Mouse (Mus musculus) forebrain, embryonic 16.5 days (tissue): ENCODE measurements at regions not wholly inside any gene's neighbourhood (a gene's known extent, or its start where the extent isn't known, plus 50 kb on each side); places are given as distances from the start of the nearest gene placed in this dataset.

Source experiments
- ATAC-seq: fragments of 200-750 bp; cut with Nextera tagmentation; 2 replicates; pipeline ENCODE4 v1.8.0; 2017; ENCODE audit warnings: mild to moderate bottlenecking, moderate library complexity
- H3K27ac ChIP-seq: fragments of 300-500 bp; sonication (generic); 2 replicates; pipeline ENCODE4 v1.5.1; 2014; ENCODE audit warnings: low read length, control low read depth
- H3K27me3 ChIP-seq: fragments of 300-500 bp; sonication (generic); replicated peaks from 2 replicates; pipeline ENCODE4 v1.6.1; 2014; ENCODE audit warnings: low read length; ENCODE audit not compliant: control insufficient read depth, insufficient read depth
- H3K36me3 ChIP-seq: fragments of 300-500 bp; sonication (generic); 2 replicates; pipeline ENCODE4 v1.6.1; 2014; ENCODE audit not compliant: control insufficient read depth, insufficient read depth
- H3K4me1 ChIP-seq: fragments of 300-500 bp; sonication (generic); replicated peaks from 2 replicates; pipeline ENCODE4 v1.6.1; 2014; ENCODE audit warnings: low read length; ENCODE audit not compliant: control insufficient read depth, insufficient read depth
- H3K4me2 ChIP-seq: fragments of 300-500 bp; sonication (generic); 2 replicates; pipeline ENCODE4 v1.6.1; 2014; ENCODE audit warnings: mild to moderate bottlenecking, low read length, control low read depth
- H3K4me3 ChIP-seq: fragments of 300-500 bp; sonication (generic); replicated peaks from 2 replicates; pipeline ENCODE4 v1.5.1; 2014; ENCODE audit warnings: mild to moderate bottlenecking, low read length, control low read depth
- H3K9ac ChIP-seq: fragments of 300-500 bp; sonication (generic); replicated peaks from 2 replicates; pipeline ENCODE4 v1.6.1; 2014; ENCODE audit warnings: low read depth, low read length, control low read depth
- H3K9me3 ChIP-seq: fragments of 300-500 bp; sonication (generic); 2 replicates; pipeline ENCODE4 v1.6.1; 2016; ENCODE audit warnings: low read length; ENCODE audit not compliant: control insufficient read depth
- WGBS: fragments of 180-500 bp; shearing (Covaris S2); extraction: QIAGEN DNeasy Blood & Tissue Kit; methylation state at CpG from one replicate; pipeline ENCODE4 v1.1.7; 2014; 5-methylcytosine and 5-hydroxymethylcytosine counted together

DNA sequence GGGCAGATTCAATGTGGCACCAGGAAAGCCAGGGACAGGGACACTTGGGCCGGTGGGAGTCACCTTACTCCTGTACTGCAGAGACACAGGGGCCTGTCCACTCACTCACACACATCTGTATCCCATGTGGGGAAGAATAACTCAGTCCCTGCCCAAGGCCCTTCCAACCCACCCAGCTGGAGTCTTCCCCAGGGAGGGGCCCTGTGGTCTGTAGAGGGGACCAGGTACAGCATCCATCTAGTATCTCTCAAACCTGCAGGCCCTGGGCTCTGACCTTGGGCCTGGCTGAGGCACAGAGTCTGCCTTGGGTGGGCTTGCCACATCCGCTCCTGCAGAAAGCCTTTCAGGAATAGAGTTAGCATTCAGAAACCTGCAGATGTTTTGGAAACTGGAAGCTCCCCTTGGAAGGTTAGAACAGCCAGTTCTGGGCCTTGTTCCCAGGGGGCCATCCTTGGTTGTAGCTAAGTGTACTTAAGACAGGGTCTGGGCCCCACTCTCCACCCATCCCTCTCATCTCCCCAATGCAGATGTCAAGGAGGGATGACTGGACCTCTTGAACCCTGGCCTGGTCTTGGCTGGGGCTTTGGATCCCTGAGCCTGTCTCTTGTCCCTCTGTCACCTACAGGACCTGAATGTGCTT lies 84.7 kb upstream of the Tmem189 start:
- no peaks in the 10 kb centered on the region for H3K36me3 ChIP-seq
- WGBS: 84% methylated on average over 2 of the region's 2 CpGs

DNA sequence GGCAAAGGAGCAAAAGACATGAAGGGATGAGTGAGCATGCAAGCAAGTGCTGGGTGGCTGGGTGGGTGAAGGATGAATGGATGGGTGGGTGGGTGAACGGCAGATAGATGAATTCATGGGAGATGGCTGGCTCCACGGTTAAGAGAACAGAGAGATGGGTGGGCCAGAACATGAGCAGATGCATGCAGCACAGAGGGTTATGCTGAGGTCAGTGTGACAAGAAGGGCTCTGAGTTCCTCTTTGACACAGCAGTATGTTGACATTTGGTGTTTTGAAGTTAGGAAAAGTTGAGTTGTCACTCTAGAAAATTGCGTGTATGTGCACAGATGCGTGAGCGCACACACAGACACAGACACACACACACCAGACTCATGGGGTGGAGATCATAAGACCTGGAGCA lies 83.2 kb upstream of the Tmem189 start:
- WGBS: 95% methylated on average over 5 of the region's 5 CpGs
- Histone ChIP-seq H3K4me1 (peaks cover 13% of the 10 kb centered on the region), H3K4me3 (no peak overlapping the region), H3K36me3 (no peaks in the 10 kb centered on the region), H3K27me3 (no peaks in the 10 kb centered on the region), H3K27ac (no peak overlapping the region), H3K9ac (no peak overlapping the region), H3K9me3 (no peaks in the 10 kb centered on the region), H3K4me2 (no peak overlapping the region)
- ATAC-seq: no peak

More for the DNA sequence above, 84.7 kb upstream of the Tmem189 start:
- Histone ChIP-seq H3K9ac (no peak overlapping the region), H3K4me1 (peaks cover 13% of the 10 kb centered on the region), H3K27ac (no peak overlapping the region), H3K27me3 (no peaks in the 10 kb centered on the region), H3K9me3 (no peaks in the 10 kb centered on the region), H3K4me2 (no peak overlapping the region), H3K4me3 (no peak overlapping the region)
- no peak for ATAC-seq

DNA sequence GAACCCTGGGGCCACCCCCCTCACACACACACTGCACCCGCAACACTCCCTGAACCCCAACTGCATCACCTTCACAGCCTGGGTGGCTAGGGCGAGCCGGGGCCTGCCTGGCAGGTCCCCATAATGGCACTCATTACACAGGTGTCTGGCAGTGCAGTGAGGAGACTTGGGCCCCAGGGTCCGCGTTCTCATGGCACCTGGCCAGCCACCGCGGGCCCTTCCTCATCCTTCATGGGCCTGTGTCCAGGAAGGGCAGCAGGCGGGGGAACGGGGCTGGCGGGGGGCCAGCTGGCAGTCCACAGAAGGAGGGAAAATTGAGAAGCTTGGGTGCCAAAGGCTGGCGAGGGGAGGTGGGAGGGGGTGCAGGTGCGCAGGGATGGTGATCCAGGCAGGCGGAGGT lies 78.3 kb upstream of the Tmem189 start:
- Histone ChIP-seq H3K9ac (no peak overlapping the region), H3K27ac (no peak overlapping the region), H3K4me3 (no peak overlapping the region), H3K4me1 (peaks cover 13% of the 10 kb centered on the region), H3K27me3 (no peaks in the 10 kb centered on the region), H3K36me3 (no peaks in the 10 kb centered on the region), H3K4me2 (no peak overlapping the region), H3K9me3 (no peaks in the 10 kb centered on the region)
- WGBS: 21% methylated on average over 13 of the region's 13 CpGs
- ATAC-seq: peak; percentile 34

DNA sequence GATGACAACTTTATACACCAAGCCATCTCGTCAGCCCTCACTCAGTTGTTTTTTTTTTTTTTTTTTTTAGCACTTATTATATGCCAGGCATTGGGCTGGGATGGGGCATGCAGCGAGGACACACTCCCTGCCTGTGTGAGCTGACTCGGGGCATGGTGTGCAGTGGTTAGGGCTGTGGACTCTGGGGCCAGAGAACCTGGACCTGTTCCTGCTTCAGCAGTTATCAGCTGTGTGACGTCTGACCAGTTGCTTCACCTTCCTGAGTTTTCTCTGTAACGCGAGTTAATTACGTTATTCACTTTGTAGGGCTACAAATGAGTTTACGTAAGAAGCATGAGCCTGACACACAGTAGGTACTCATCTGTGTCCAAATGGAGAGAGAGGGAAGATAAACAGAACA lies 77.7 kb upstream of the Tmem189 start:
- ATAC-seq: no peak
- H3K36me3 ChIP-seq: no peaks in the 10 kb centered on the region
- no peaks in the 10 kb centered on the region for H3K27me3 ChIP-seq
- H3K4me3 ChIP-seq: no peak overlapping the region
- no peaks in the 10 kb centered on the region for H3K9me3 ChIP-seq
- no peak overlapping the region for H3K27ac ChIP-seq
- H3K4me1 ChIP-seq: peaks cover 13% of the 10 kb centered on the region
- no peak overlapping the region for H3K9ac ChIP-seq
- 79% methylated on average over 8 of the region's 8 CpGs for WGBS
- no peak overlapping the region for H3K4me2 ChIP-seq

DNA sequence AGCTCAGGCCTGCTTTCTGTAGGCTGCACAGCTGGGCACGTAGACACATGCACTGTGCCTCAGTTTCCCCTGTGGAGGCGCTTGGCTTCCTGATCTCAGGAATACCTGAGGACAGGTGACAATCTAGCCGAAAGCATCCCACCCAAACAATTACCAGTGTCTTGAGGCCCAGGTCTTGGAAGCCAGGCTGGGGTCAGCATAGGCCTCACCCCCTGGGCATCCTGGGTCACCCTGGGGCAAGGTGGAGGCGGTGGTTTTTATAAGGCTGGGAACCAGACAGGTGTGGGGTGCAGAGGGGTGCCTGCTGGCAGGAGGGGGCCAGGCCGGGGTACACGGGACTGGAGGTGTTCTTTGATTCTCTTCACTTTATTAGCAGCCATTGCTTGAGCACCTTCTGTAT lies 76.2 kb upstream of the Tmem189 start:
- Histone ChIP-seq H3K27ac (no peak overlapping the region; the same call in 1 of the 2 replicates), H3K9ac (no peak overlapping the region), H3K9me3 (no peaks in the 10 kb centered on the region), H3K4me1 (peaks cover 13% of the 10 kb centered on the region), H3K27me3 (no peaks in the 10 kb centered on the region), H3K4me3 (no peak overlapping the region), H3K36me3 (no peaks in the 10 kb centered on the region), H3K4me2 (no peak overlapping the region)
- 88% methylated on average over 6 of the region's 6 CpGs for WGBS
- ATAC-seq: no peak

DNA sequence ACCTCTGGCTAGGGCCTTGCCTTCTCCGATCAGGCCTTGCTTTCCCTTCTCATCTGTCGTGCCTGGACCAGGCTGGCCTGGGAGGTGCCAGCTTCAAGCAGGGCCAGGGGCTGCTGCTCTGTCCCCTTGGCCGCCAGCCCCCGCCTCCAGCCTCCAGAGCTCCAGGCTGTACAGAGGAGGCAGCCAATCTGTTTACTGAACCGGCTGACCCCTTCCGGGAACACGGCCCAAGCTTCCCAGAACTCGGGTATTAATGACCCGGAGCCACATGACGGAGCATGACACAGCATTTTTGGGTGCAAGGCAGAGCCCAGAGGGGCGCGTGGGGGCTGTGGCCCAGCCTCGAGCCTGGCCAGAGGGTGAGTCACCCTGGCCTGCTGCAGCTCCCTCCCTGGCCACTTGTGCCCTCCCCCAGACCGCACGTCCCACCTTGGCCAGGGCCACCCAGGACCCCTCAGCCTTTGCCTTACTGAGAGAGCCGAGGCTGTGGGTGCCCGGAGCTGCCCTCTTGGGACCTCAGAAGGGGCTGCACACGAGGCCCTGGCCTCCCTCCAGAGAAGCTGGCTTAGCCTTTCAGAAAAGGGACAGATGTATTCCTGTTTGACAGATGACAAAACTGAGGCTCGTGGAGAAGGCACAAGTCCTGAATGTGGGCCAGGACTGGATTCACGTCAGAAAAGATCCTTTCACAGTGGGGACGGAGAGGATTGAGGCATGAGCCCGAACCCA lies 75.6 kb upstream of the Tmem189 start:
- Histone ChIP-seq H3K4me3 (no peak overlapping the region), H3K4me1 (peaks cover 13% of the 10 kb centered on the region), H3K9me3 (no peaks in the 10 kb centered on the region), H3K27me3 (no peaks in the 10 kb centered on the region), H3K4me2 (no peak overlapping the region), H3K36me3 (no peaks in the 10 kb centered on the region), H3K9ac (no peak overlapping the region; the same call in 1 of the 2 replicates), H3K27ac (peak overlapping the region; percentile 14; the same call in 1 of the 2 replicates)
- WGBS: 42% methylated on average over 22 of the region's 22 CpGs
- ATAC-seq: peak; percentile 75

DNA sequence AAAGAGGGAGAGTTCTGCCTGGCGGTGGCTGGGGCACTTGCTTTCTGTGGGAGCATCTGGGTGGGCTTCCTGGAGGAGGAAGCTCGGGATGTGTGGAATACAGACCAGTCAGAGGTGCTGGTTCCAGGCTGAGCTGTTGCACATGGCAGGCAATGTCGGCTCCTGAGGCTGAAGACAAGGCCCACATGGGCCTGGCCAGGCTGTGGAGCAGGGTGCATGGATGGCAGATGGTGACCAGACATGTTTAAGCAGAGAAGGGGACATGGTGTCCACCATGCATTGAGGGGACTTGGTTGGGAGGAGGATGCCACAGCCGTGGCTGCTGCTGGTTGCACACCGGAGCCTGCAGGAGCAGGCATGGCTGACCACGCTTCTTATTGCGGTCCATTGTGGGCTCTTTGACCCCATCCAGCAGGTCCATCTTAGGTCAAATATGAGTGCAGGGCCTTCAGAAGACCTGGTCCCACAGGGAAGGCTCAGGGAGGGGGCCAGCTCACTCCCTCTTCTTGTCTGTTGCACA lies 74.3 kb upstream of the Tmem189 start:
- no peak for ATAC-seq
- Histone ChIP-seq H3K4me2 (no peak overlapping the region), H3K27ac (no peak overlapping the region), H3K4me1 (peaks cover 13% of the 10 kb centered on the region), H3K9me3 (no peaks in the 10 kb centered on the region), H3K9ac (no peak overlapping the region), H3K36me3 (no peaks in the 10 kb centered on the region), H3K4me3 (no peak overlapping the region), H3K27me3 (no peaks in the 10 kb centered on the region)
- 84% methylated on average over 7 of the region's 7 CpGs for WGBS

DNA sequence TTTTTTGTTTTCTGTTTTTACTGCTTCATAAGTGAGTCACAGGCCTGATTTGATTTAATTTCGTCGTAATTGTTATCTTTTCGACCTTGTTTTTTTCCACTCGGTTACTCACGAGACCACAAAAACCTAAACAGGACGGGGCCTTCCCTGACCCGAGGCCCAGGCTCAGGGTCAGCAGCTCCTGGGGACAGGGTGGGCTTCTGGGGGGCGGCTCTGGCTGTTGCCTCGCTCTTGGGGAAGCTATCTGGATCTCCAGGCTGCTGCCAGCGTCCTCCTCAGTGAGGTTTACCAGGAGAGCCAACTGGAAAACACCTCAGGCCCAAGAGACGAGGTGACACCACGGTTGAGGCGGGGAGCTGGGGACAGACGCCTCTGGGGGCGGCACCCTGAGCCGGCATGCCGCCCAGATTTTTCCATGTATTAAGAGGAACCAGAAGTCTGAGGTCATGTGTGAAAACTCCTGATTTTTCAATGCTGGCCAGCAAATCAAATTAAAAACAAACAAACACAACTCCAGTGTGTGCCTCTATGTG lies 71.8 kb upstream of the Tmem189 start:
- Histone ChIP-seq H3K27me3 (no peaks in the 10 kb centered on the region), H3K4me3 (no peak overlapping the region), H3K4me1 (peaks cover 7% of the 10 kb centered on the region), H3K27ac (no peak overlapping the region), H3K36me3 (no peaks in the 10 kb centered on the region), H3K9ac (no peak overlapping the region), H3K4me2 (no peak overlapping the region), H3K9me3 (no peaks in the 10 kb centered on the region)
- WGBS: 77% methylated on average over 17 of the region's 17 CpGs
- no peak for ATAC-seq

DNA sequence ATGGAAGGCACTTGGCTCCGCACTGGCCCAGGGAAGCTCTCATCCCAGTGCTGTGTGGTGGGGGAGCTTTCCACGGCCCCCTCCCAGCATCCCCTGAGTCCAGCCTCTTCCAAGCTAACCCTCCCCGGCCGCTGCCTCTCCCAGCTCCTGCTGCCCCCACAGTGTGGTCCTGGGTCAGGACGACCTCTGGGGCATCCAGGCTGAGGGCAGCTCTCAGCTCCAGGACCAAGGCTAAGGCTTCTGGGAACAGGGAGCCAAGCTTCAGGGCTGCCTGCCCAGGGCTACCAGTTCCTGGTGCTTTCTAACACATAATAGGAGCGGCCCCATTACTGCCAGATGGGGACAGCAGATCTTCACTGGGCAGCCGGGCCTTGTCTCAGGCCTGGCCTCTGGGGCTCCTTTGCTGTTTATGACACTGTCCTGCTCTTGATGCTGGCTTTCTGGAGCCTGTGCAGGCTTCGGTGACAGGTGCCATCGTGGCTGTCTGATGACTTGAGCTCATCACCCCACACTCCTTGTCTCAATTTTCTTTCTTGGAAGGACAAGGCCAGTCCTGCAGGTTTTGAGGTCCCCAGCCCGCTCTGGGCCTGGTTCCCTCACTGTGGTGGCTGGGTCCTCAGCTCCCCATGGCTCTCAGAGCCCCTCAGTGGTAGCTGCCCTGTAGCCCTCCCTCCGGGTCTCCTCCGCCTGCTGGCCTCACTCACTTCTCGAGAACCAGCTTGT lies 71.2 kb upstream of the Tmem189 start:
- 77% methylated on average over 13 of the region's 13 CpGs for WGBS
- ATAC-seq: no peak
- H3K9ac ChIP-seq: no peak overlapping the region

More for the DNA sequence above, 71.2 kb upstream of the Tmem189 start:
- H3K9me3 ChIP-seq: no peaks in the 10 kb centered on the region
- no peaks in the 10 kb centered on the region for H3K36me3 ChIP-seq
- H3K4me1 ChIP-seq: peaks cover 7% of the 10 kb centered on the region
- no peaks in the 10 kb centered on the region for H3K27me3 ChIP-seq
- no peak overlapping the region for H3K27ac ChIP-seq
- H3K4me3 ChIP-seq: no peak overlapping the region
- H3K4me2 ChIP-seq: no peak overlapping the region
